Mouse (Mus musculus) left cerebral cortex, adult 8-10 months (tissue): ENCODE data around the gene Cort. TPM values are rescaled to one million over a fixed set of nuclear protein-coding genes. Genes with fewer than 3 reads are reported as not detected.
"Not testable (repeated sequence)": the region's sequence is repeated elsewhere in the genome, so short reads cannot be mapped to it uniquely, and the experiment has no call there.

ENCODE experiments used
- DNase-seq, 2 experiments: peaks; one replicate each; pipeline ENCODE4 v3.0.0; 2022; ENCODE audit warnings: low spot score in 2 of 2
- total RNA-seq, 4 experiments: library from RNA; stranded (reverse); gene quantifications; 2 replicates each; pipeline ENCODE4 v1.2.4; 2022

Cort gene
- total RNA-seq, 4 experiments from 2014 or later: 8.3 to 14.0 (median 11.0) TPM

DNA sequence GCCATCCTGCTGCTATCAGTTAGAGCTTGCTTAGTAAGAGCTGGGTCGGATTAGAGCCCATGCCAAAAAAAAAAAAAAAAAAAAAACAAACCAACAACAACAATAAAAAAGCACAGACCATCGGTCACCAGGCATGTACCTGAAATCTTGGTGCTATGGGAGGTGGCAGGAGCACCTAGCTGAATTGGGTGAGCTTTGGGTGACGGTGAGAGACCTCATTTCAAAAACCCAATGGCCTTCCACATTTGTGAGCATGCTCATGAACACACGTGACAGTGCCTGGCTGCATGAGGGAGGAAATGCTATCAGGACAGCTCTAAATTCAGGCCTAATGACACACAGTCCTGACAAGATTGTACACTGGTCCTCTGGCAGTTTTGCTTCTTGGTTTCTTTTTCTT, 21.5 kb upstream of the Cort start:
- no peak for DNase-seq

DNA sequence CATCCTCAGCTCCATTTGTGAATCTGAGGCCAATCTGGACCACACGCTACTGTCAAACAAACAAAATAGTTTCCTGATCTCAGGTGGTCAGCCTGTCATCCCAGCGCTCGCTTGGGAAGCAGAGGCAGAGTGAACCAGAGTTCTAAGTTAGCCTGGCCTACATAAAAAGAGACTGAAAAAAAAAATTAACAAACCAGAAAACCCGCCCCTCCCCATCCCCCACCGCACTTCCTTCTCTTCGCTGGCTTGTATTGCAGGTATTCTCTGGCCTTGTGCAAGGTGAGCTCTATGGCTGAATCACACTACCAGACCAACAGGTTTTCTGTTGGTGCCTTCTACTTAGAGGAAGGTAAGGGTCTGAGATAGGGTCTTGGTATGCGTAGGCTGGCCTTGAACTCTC, 21.0 kb upstream of the Cort start:
- DNase-seq: no peak

DNA sequence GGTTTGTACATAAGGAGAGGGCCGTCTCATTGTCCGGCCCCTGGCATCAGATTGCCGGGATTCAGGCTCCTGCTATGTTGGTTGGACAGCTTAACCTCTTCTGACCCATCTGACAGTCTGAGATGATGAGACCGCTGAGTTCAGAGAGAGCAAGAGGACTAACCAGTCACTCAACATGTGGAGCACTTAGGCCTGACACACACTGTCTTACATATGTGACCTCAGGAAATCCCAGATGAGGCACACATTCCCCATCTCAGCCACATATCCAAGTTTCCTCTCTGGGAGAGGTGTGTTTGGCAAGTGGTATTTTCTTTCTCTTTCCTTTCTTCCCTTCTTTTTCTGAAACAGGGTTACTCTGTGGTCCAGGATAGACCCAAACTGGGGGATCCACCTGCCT, 18.6 kb upstream of the Cort start:
- no peak for DNase-seq

DNA sequence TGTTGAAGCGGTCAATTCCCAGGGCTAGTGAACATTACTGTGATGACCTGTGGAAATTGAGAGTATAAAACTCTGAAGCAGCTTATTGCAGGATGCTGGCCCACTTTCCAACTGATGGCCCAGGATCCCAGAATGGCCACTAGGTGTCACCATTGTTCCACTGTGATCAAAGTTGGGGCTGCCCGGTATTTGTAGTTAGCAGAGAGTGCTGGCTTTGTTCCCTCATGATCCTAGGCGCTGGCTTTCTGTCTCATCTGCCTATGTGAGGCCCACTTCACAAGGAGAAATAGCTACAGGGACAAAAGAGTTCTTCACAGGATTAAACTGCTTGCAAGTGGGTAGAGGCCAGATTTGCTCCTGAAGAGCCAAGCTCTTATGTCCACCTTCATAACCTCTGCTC, 17.9 kb upstream of the Cort start:
- DNase-seq: peak; percentile 46 to 65

DNA sequence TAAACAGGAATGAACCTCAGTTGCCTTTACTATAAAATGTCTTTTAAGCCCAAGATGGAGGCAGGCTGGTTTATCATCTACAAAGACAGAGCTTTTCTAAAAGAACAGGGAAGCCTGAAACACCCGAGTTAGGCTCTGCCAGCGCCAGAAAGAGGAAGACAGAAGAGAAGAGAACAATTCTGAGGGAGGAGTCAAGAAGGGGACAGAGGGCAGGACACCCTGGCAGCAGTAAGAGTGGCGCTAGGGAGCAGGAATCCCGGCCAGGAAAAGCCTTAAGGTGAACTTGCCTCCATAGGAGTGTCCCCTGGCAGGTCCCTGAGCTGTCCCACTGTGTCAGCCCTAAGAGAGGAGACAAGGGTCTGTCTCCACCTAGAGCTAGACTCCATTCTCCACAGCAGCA, 17.0 kb upstream of the Cort start:
- DNase-seq: no peak

DNA sequence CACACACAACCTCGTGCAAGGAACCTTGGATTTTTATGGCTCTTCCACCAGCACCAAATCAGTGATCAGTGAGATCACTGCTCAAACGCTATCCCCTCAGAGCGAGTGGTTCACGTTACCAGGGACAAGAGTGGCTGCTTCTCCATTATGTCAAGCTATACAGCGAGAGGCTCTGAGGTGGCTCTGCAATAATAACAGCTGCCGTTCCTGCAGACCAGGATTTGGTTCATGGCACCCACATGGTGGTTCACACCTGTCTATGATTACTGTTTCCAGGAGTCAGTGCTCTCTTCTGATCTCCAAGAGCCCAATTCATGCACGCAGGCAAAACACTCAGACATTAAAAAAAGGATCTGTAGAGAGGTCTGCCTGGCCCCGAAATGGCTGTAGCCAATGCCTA, 12.0 kb upstream of the Cort start:
- DNase-seq: no peak

DNA sequence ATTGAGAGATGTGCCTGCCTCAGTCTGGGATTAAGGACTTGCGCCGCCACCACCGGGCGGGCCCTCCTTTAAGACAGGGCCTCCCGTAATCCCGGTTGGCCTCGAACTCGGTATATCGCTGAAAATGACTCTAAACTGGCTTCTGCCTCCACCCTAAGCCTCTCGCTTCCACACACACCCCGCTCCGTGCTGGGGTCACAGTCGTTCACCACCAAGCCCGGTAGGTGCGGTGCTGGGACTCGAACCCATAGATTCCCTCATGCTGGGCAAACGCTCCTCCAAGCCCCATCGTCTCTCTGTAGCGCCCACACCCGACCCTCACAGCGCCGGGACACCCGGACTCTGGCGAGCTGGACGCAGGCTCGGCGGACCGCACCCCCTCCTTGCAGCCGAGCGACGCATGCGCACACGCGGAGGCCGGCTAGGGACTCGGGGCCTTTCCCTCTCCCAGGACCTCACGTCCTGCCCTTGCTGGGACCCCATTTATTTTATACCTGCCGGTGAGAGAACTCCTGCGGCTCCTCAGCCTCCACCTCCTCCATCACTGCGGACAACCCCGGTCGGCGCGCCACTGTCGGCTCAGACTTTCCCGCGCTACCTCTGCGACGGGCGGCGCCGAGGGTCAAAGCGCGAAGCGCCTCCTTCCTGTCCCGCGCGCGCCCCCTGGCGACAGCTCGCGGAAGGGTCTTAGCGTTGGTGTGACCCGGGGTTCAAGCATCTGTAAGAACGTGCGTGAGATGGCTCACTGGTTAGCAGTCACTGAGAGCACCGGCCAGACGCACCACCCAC, 10.6 kb upstream of the Cort start, which contains the start of gene Cenps:
Gene Cenps, minus strand, starts transcription at position 648 of the 789 bp plus-strand sequence.
- DNase-seq: peak; percentile 86 to 90

DNA sequence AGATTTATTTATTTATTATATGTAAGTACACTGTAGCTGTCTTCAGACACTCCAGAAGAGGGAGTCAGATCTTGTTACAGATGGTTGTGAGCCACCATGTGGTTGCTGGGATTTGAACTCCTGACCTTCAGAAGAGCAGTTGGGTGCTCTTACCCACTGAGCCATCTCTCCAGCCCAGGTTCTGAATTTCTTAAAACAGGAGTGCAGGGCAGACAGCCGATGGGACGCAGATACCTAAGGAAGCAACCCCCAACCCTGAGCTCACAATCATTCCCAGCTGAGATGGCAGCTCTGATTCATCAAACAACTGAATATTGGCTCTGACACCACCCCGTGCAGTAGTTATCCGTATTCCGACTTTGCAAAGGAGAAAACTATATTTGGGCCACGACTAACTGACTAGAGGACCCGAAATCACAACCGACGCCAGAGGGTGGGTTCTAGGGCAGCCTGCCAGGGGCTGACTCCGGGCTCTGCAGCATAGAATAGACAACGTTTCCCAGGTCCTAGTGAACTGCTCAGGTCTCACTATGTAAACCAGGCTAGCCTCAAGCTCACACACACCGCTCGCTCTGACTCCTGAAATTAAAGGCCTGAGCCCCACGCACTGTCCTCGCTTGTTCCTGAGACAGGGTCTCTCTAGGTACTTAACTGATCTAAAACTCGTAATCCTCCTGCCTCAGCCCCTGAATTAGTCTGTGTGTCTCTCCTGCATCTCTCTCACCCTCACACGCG, 9.7 kb upstream of the Cort start:
- DNase-seq: no peak

DNA sequence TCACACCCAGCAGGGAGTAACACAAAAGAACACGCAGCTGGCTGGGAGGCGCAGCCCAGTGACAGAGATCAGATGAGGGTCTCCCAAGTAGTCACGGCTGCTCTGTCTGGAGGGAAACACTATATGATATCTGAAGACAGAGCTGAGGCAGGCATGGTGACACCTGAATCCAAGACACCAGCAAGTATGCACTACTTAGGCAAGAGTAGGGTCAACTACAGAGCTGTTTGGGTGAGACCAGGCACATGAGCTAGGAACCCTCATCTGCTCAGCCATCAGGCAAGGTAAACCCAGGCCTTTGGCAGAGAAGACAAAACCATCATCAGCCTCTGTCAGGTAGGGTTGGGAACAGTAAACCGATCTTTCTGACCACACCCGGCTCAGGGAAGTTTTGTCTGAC, 6.8 kb upstream of the Cort start:
- no peak for DNase-seq

DNA sequence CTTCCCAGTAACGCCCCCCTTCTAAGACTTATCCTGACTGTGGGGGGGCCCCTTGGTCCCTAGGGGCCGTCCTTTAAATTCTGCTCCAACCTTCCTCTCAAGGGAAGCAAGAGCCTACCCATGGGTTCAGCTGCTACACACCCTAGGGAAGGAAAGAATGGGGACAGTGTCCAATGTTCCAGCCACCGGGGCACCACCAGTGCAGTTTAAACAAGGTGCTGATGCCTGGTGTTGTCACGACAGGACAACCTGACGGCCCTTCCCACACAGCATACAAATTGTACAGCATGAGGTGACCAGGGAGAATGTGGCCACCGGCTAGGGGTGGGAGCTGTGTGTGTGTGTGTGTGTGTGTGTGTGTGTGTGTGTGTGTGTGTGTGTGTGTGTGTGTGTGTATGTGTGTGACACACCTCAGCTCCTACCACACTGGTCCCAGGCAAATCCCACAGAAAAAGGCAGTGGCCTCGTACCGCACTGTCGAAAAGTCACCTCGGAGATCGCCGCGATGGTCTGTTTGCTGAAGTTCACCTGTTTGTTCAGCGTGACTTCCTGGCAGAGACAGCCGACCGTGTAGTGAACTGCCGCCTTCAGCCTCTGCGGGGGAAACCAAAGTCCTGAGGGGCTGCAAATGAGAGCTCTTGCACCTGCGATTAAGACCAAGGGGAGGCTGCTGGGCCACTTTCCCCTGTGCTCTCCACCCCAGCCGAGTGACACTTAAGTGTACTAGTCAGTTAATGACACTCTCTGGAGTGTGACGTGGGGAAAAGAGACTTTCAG, 5.4 kb upstream of the Cort start:
- no peak for DNase-seq

DNA sequence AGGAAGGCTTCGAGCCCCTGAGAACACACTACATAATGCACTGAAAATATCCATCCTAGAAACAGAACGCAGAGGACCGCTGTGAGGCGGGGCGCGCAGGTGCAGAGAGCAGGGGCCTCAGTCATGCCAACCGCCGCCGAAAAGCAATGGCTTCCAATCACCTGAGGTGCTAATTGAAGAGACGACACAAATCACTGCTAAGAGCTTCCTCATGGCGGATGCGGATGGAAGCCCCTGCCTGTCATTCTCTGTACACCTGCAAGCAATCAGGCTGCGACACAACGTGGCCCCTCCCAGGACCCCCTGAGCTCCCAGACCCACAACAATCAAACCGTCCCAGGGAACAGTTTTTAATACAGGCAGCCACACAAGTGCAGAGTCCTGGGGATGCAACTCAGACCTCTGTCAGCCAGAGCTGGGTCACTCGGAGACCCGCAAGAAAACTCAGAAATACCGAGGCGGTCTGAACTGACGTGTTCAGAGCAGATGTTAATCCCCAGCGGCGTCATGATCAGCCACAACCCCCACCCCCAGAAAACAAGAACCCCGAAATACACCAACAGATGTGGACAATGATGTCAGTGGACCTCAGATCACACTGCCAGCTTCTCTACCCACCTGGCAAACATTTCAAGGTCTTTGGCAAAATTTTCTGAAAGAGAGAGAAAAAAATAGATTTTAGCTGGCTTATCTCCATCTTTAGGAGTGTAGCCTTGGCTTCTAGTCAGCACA, 4.6 kb upstream of the Cort start:
- no peak for DNase-seq

DNA sequence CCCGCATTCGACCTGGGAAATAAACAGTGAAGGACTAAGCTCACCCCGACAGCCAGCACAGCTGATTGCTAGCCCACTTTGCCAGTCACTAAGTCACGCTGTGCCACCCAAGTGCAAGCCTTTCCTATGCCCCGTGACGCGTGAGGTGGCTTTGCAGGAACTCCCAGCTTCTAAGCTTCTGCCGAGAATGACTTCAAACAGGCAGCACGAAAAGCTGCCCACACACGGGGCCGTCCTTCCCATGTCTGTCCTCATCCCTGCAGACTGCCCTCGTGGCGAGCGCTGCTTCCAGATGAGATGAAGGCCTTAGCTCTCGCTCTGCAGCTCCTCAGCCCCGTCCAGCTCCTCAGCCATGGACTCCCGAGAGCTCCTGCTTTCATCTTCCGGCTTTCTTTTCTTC, 1.9 kb upstream of the Cort start:
- DNase-seq: no peak

DNA sequence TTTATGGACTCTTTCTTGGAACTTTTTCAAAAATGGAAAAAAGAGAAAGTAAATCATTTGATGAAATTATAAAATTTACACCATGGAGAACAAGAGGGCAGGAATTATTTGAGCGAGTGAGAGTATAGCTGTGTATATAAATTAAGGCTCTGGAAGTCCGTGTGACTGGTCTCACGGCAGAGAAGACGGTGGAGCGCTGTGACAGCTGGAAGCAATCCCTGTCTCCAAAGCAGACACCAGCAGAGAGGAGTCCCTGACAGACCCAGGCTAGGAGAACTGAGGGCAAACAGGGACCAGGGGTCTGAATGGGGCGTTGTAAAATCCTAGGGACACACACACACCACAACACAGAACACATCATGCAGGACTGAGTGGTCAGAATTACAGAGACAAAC, 451 bp downstream of the Cort start:
- DNase-seq: no peak

DNA sequence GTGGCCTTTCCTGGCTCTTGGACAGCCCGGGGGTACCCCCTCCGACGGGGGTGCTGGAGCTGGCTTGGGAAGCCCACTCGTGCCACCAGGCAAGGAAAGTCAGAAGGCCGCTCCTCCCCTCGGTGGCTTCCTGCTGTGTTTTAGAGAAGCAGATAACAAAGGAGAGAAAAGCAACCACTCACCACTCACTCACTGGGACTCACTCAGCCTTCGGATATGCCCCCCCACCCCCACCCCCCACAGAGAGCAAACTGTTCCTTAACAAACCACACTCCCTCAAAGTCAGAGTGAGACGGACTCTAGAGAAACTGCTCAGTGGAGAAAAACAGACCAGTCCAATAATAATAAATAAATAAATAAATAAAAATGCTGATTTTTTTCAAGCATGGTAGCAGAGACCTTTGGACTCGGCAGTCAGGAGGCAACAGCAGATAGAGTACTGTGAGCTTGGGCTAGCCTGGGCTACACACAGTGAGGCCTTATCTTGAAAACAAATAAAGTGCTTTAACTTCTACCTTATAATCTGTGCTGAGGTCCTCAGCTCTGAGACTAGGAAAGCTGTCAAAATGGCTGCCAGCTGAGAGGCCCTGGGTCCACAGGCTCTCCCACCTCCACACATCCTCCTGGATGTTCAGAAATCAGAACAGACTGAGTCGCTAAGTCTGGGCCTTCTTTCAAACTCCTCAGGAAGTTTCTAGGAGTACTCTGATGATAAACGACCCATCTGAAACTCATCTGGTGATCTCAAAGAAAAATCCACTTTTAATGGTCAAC, 1.0 kb downstream of the Cort start:
- no peak for DNase-seq

DNA sequence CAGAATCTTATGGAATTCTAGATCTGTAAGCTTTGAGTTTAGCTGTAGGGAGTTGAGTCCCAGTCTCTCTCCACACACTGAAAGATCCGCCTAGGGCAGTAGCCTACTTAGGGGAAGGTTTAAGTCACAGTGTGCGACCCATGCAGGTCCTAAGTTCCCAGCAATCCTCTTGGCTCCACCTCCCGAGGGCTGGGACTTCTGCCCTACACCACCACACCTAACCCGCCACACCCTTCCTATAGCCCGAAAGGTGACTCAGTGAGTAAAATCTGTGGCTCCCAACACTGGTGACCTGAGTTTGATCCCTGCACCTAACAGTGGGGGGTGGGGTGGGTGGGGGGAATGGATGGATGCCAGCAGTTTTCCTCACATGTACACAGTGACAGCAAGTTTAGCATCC, 3.1 kb downstream of the Cort start:
- DNase-seq: no peak

DNA sequence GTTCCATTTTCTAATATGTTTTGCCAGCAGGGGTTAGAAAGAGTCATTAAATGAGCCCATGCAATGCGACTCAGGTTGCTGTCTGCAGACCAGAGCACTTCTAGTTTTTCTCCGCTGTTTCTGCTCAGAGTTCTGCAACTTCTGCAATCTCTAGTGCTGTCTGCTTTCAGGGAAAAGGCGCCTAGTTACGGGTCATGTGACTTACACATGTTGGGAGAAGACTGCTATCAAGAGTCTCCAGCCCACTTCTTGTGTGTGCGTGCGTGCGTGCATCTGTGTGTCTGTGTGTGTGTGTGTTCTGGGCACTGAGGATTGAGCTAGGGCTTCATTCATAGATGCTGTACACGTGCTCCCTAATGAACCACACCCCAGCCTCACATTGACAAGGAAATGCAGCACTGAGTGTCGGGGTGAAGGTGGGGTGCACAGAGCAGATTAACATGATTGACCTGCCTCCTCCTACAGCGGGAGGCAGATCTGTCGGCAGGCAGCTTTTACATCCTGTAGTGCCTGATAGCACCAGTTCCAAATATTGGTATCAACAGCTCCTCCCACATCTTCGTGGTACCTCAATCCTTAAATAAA, 6.5 kb downstream of the Cort start:
- DNase-seq: not testable (repeated sequence)

DNA sequence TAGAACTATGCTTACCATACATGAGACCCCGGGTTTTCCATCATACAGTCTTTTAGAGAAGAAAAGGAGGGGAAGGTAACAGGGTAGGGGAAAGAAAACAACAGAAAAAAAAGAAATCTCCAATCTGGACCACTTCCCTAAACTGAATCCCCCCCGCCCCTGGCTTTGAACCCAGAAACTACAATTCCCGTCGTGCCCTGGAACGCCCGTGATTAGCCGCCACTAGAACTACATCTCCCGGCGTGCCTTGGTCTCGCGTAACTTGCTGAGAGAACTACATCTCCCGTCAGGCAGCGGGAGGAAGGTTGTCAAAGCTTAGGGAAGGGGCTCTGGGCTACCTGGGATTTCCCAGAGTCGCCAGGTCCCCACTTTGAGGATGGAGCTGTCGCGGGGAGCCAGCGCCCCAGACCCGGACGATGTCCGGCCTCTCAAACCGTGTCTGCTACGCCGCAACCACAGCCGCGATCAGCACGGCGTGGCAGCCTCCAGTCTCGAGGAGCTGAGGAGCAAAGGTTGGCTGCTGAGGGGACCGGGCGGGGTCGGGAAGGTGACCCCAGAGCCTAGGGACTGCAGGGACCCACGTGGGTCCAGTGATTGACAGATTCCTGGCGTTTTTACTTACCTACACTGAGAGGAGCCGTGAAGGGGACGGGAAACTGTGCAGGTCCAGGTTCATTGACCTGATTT, 22.5 kb downstream of the Cort start, which contains the start of gene Dffa:
Gene Dffa, plus strand, starts transcription at position 272 of the 687 bp plus-strand sequence.
- peak; percentile 78 to 89 for DNase-seq

DNA sequence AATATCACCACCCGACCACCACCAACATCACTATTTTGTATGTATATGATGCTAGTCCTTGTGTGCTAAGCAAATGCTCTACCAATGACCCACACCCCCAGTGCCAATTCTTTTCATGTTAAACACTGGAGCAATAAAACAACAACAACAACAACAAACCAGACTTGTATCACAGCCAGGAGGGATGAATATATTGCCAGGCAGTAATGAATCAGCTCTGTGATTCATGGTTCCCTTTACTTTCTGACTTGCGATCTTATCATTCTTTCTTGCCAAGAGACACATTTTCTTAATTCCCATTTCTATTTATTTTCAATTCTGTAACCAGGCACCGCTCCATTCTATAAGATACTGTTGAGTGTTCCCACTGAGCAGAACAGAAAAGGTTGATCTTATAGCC, 25.1 kb downstream of the Cort start:
- DNase-seq: no peak

DNA sequence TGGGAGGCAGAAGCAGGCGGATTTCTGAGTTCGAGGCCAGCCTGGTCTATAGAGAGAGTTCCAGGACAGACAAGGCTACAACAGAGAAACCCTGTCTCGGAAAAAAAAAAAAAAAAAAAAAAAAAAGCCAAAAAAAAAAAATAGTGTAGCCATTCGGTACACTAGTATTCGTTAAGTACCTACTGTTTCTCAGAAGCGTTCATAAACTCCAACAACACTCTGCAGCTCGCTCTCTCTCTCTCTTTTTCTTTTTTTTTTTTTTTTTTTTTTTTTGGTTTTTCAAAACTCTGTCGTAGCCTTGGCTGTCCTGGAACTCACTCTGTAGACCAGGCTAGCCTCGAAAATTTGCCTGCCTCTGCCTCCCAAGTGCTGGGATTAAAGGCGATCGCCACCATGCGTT, 26.1 kb downstream of the Cort start:
- DNase-seq: not testable (repeated sequence)
